Mouse (Mus musculus) kidney, embryonic 15.5 days (tissue): ENCODE results near the gene Gm4969. TPM values are rescaled to one million over a fixed set of nuclear protein-coding genes. Genes with fewer than 3 reads are reported as not detected.
"Not testable (repeated sequence)": the region's sequence is repeated elsewhere in the genome, so short reads cannot be mapped to it uniquely, and the experiment has no call there.

ENCODE experiments used
- ATAC-seq: fragments of 200-750 bp; cut with Nextera tagmentation; replicated peaks from 2 replicates; pipeline ENCODE4 v1.8.0; 2017; ENCODE audit warnings: moderate TSS enrichment; ENCODE audit not compliant: low FRiP score
- H3K27ac ChIP-seq: fragments of 300-500 bp; sonication (generic); 2 replicates; pipeline ENCODE4 v1.5.1; 2015; ENCODE audit warnings: mild to moderate bottlenecking, inconsistent platforms
- H3K27me3 ChIP-seq: fragments of 300-500 bp; sonication (generic); 2 replicates; pipeline ENCODE4 v1.6.1; 2015; ENCODE audit warnings: inconsistent platforms
- H3K36me3 ChIP-seq: fragments of 300-500 bp; sonication (generic); 2 replicates; pipeline ENCODE4 v1.6.1; 2015; ENCODE audit warnings: inconsistent platforms
- H3K4me1 ChIP-seq: fragments of 300-500 bp; sonication (generic); 2 replicates; pipeline ENCODE4 v1.6.1; 2015; ENCODE audit warnings: inconsistent platforms
- H3K4me2 ChIP-seq: fragments of 300-500 bp; sonication (generic); 2 replicates; pipeline ENCODE4 v1.6.1; 2015; ENCODE audit warnings: moderate library complexity, mild to moderate bottlenecking, inconsistent platforms
- H3K4me3 ChIP-seq: fragments of 300-500 bp; sonication (generic); replicated peaks from 2 replicates; pipeline ENCODE4 v1.5.1; 2015; ENCODE audit warnings: mild to moderate bottlenecking, inconsistent platforms
- H3K9ac ChIP-seq: fragments of 300-500 bp; sonication (generic); 2 replicates; pipeline ENCODE4 v1.6.1; 2015; ENCODE audit warnings: mild to moderate bottlenecking, inconsistent platforms
- H3K9me3 ChIP-seq: fragments of 300-500 bp; sonication (generic); replicated peaks from 2 replicates; pipeline ENCODE4 v1.6.1; 2016; ENCODE audit warnings: inconsistent platforms
- WGBS: fragments of 180-500 bp; shearing (Covaris S2); methylation state at CpG from one replicate; pipeline ENCODE4 v1.1.7; 2015; ENCODE audit warnings: mixed read lengths; 5-methylcytosine and 5-hydroxymethylcytosine counted together
- polyA plus RNA-seq: library from polyadenylated mRNA; unstranded; fragments of >200 nt; fragmentation: Nextera tagmentation; extraction: Ambion mirVana; gene quantifications from 2 replicates; pipeline ENCODE4 v1.2.1, GENCODE M21; 2015

Gm4969 gene
- polyA plus RNA-seq, 1 experiment from 2014 or later = 3.4 TPM

DNA sequence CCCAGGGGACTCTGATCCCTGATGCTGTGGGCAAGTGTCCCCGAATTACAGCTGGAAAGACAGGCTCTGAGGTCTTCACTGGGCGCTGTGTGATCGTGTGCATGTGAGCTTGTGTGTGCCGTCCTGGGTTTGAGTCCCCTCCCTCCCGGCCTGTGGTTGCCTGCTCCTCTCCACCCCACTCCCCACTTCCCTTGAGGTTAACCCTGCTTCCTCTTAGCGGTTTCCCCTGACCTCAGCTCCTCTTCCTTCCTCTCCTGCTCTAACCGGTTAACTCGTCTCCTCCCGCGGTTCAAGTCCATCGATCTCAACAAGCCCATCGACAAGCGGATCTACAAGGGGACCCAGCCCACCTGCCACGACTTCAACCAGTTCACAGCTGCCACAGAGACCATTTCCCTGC is 40.4 kb downstream of the Gm4969 start:
- no peak for ATAC-seq
- Histone ChIP-seq H3K9me3 (no peaks in the 10 kb centered on the region), H3K4me2 (peak overlapping the region; percentile 70), H3K36me3 (peaks cover 49% of the 10 kb centered on the region), H3K27me3 (no peaks in the 10 kb centered on the region), H3K9ac (peak overlapping the region; percentile 99; the same call in 1 of the 2 replicates), H3K4me3 (peak overlapping the region; percentile 89), H3K4me1 (peaks cover 49% of the 10 kb centered on the region), H3K27ac (no peak overlapping the region)
- 50% methylated on average over 14 of the region's 14 CpGs for WGBS

DNA sequence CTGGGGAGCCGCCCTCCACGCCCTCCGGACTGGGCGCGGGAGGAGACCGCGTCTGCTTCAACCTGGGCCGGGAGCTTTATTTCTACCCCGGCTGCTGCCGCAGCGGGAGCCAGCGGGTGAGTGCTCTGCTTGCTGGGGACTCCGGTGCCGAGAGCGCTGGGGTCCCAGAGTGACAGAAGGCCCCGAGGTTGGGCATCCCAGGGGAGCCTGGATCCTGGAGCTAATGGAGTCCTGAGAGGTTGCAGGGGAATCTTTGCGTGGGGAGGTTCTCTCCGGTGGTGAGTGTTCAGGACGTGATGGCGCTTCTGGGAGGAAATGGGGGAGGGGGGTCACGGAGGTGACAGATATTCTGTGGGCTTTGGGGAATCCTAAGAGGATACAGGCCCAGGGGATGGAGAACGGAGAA is 41.6 kb downstream of the Gm4969 start:
- Histone ChIP-seq H3K27ac (peak overlapping the region; percentile 87), H3K27me3 (no peaks in the 10 kb centered on the region), H3K4me2 (peak overlapping the region; percentile 70), H3K36me3 (peaks cover 37% of the 10 kb centered on the region), H3K4me3 (peak overlapping the region; percentile 89), H3K9ac (peak overlapping the region; percentile 99), H3K4me1 (peaks cover 38% of the 10 kb centered on the region), H3K9me3 (no peaks in the 10 kb centered on the region)
- ATAC-seq = no peak
- WGBS = under 1% methylated on average over 22 of the region's 22 CpGs

GRCm38 (mm10) chr7:19075723-19076585 is 42.2 kb downstream of the Gm4969 start, which contains the start of gene Dmwd:
Dmwd (plus strand) TSS chr7:19076227.
- H3K4me2 ChIP-seq = peak within 1 kb of the TSS; percentile 70
- H3K4me3 ChIP-seq = peak within 1 kb of the TSS; percentile 89
- under 1% methylated on average over 84 of the region's 91 CpGs for WGBS
- H3K27ac ChIP-seq = peak within 1 kb of the TSS; percentile 87
- H3K27me3 ChIP-seq = no peaks in the 10 kb centered on the region
- H3K9me3 ChIP-seq = no peaks in the 10 kb centered on the region
- peak; percentile 98 for ATAC-seq
- H3K9ac ChIP-seq = peak within 1 kb of the TSS; percentile 99
- peaks cover 35% of the 10 kb centered on the region for H3K4me1 ChIP-seq
- H3K36me3 ChIP-seq = peaks cover 31% of the 10 kb centered on the region

DNA sequence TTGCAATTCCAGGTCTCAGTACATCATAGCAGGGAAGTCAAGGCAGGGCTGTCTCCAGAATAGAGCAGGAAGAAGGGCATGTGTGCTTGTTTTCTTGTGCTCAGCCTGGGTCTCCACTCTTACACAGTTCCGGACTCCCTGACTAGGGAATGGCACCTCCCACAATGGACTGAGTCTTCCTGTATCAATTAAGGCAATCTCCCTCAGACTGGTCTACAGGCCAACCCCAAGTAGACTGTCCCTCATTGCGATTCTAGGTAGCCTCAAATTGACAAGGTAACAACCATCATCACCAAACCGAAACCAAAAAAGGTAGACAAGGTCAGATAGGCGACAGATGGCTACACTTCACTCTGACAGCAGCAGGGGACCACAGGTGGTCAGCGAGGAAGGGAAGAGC is 42.9 kb downstream of the Gm4969 start:
- WGBS = 55% methylated on average over 5 of the region's 5 CpGs
- no peak overlapping the region; the same call in 1 of the 2 replicates for H3K9ac ChIP-seq
- peaks cover 24% of the 10 kb centered on the region for H3K36me3 ChIP-seq
- peak; percentile 8; the same call in 1 of the 2 replicates for ATAC-seq
- H3K4me3 ChIP-seq = peak overlapping the region; percentile 89
- H3K27ac ChIP-seq = no peak overlapping the region
- peaks cover 35% of the 10 kb centered on the region for H3K4me1 ChIP-seq
- H3K9me3 ChIP-seq = no peaks in the 10 kb centered on the region
- H3K4me2 ChIP-seq = peak overlapping the region; percentile 70
- no peaks in the 10 kb centered on the region for H3K27me3 ChIP-seq

DNA sequence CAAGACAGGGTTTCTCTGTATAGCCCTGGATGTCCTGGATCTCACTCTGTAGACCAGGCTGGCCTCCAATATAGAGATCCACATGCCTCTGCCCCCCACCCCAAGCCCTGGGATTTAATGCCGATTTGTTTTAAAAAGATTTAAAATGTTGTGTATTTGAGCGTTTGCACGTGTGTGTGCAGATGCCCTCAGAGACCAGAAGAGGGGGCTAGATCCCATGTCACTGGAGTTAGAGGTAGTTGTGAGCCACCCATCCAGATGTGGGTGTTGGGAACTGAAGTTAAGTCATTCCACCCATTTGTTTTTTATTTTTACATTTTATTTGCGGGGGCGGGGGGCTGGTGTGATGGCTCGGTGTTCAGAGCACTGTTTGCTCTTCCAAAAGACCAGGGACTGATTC is 43.7 kb downstream of the Gm4969 start:
- Histone ChIP-seq H3K27me3 (no peaks in the 10 kb centered on the region), H3K4me1 (peaks cover 35% of the 10 kb centered on the region), H3K4me3 (no peak overlapping the region), H3K36me3 (peaks cover 16% of the 10 kb centered on the region), H3K4me2 (no peak overlapping the region), H3K9ac (no peak overlapping the region), H3K27ac (no peak overlapping the region), H3K9me3 (no peaks in the 10 kb centered on the region)
- WGBS = 92% methylated on average over 6 of the region's 6 CpGs
- ATAC-seq = no peak

- Histone ChIP-seq H3K4me3 (no peak overlapping the region), H3K9me3 (no peaks in the 10 kb centered on the region), H3K27ac (no peak overlapping the region), H3K36me3 (peaks cover 7% of the 10 kb centered on the region), H3K9ac (no peak overlapping the region), H3K4me1 (peaks cover 27% of the 10 kb centered on the region), H3K4me2 (no peak overlapping the region), H3K27me3 (no peaks in the 10 kb centered on the region)
- ATAC-seq = no peak
- WGBS = 83% methylated on average over 9 of the region's 9 CpGs
Observed at GRCm38 (mm10) chr7:19073504-19073903, 44.7 kb downstream of the Gm4969 start.

DNA sequence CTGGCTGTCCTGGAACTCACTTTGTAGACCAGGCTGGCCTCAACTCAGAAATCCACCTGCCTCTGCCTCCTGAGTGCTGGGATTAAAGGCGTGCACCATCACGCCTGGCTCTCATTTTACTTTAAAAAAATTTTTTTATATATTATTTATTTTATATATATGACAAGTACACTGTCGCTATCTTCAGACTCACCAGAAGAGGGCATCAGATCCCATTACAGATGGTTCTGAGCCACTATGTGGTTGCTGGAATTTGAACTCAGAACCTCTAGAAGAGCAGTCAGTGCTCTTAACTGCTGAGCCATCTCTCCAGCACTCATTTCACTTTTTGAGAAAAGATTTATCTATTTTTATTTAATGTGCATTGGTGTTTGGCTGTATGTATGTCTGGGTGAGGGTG is 47.1 kb downstream of the Gm4969 start:
- not testable (repeated sequence) for H3K36me3 ChIP-seq, H3K4me3 ChIP-seq, H3K4me1 ChIP-seq, H3K27ac ChIP-seq, ATAC-seq, H3K4me2 ChIP-seq, H3K9me3 ChIP-seq, H3K9ac ChIP-seq
- 61% methylated on average over 3 of the region's 3 CpGs for WGBS
- peaks cover 20% of the 10 kb centered on the region for H3K27me3 ChIP-seq

GRCm38 (mm10) chr7:19069500-19069899 is 48.7 kb downstream of the Gm4969 start:
- Histone ChIP-seq H3K4me2 (no peak overlapping the region), H3K27ac (no peak overlapping the region), H3K9ac (no peak overlapping the region), H3K4me1 (no peaks in the 10 kb centered on the region), H3K9me3 (no peaks in the 10 kb centered on the region), H3K36me3 (no peaks in the 10 kb centered on the region), H3K4me3 (no peak overlapping the region), H3K27me3 (peaks cover 35% of the 10 kb centered on the region)
- no peak for ATAC-seq
- WGBS = 50% methylated on average over 3 of the region's 3 CpGs

- Histone ChIP-seq H3K9me3 (no peaks in the 10 kb centered on the region), H3K27me3 (peaks cover 39% of the 10 kb centered on the region), H3K4me3 (no peak overlapping the region), H3K4me1 (no peaks in the 10 kb centered on the region), H3K9ac (no peak overlapping the region), H3K36me3 (no peaks in the 10 kb centered on the region), H3K4me2 (no peak overlapping the region), H3K27ac (no peak overlapping the region)
- no peak for ATAC-seq
- 6% methylated on average over 2 of the region's 2 CpGs for WGBS
Observed at GRCm38 (mm10) chr7:19068707-19069106, 49.5 kb downstream of the Gm4969 start.

- Histone ChIP-seq H3K4me1 (no peaks in the 10 kb centered on the region), H3K9ac (no peak overlapping the region), H3K9me3 (no peaks in the 10 kb centered on the region), H3K27ac (no peak overlapping the region), H3K36me3 (no peaks in the 10 kb centered on the region), H3K4me3 (no peak overlapping the region), H3K4me2 (no peak overlapping the region), H3K27me3 (peaks cover 42% of the 10 kb centered on the region)
- 66% methylated on average over 13 of the region's 14 CpGs for WGBS
- no peak for ATAC-seq
Observed at GRCm38 (mm10) chr7:19067935-19068334, 50.2 kb downstream of the Gm4969 start.

DNA sequence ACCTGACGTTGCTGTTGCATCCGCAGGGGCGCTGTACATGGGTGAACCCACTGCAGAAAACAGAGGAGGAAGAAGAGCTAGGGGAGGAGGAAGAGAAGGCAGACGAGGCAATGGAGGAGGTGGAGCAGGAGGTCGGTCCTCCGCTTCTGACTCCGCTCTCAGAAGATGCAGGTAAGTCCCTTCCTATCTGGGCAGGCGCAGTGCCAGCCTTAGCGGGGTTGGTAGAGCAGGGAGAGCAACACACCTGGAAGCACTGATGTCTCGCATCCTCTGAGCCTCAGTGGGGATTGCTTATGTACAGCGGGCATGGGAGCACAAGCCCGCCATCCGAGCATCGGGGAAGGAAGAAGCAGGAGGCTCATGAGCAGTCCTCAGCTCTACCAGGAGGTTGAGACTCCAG is 51.1 kb downstream of the Gm4969 start:
- no peaks in the 10 kb centered on the region for H3K9me3 ChIP-seq
- H3K36me3 ChIP-seq = no peaks in the 10 kb centered on the region
- no peaks in the 10 kb centered on the region for H3K4me1 ChIP-seq
- H3K4me2 ChIP-seq = no peak overlapping the region
- no peak overlapping the region for H3K27ac ChIP-seq
- ATAC-seq = no peak
- 47% methylated on average over 14 of the region's 14 CpGs for WGBS
- H3K27me3 ChIP-seq = peaks cover 42% of the 10 kb centered on the region
- H3K4me3 ChIP-seq = no peak overlapping the region
- no peak overlapping the region for H3K9ac ChIP-seq

- H3K9ac ChIP-seq = no peak overlapping the region
- no peak overlapping the region for H3K27ac ChIP-seq
- peak overlapping the region; percentile 8 for H3K4me2 ChIP-seq
- ATAC-seq = no peak
- no peaks in the 10 kb centered on the region for H3K36me3 ChIP-seq
- H3K9me3 ChIP-seq = no peaks in the 10 kb centered on the region
- H3K27me3 ChIP-seq = peaks cover 42% of the 10 kb centered on the region
- 54% methylated on average over 13 of the region's 13 CpGs for WGBS
- no peaks in the 10 kb centered on the region for H3K4me1 ChIP-seq
- no peak overlapping the region; the same call in 1 of the 2 replicates for H3K4me3 ChIP-seq
Observed at GRCm38 (mm10) chr7:19065896-19066295, 52.3 kb downstream of the Gm4969 start.
